Mouse (Mus musculus): ENCODE measurements around the gene St6galnac5.

- no peak for TF ChIP-seq TAL1 (conservative IDR thresholded peaks at IDR 0.05; ENCODE audit: low read depth, low read length)
- TF ChIP-seq GATA1 (IDR thresholded peaks at IDR 0.05; ENCODE audit: borderline replicate concordance, low read length): no peak
- TF ChIP-seq CTCF (IDR thresholded peaks at IDR 0.05; ENCODE audit: low read depth, low read length): no peak
- TF ChIP-seq POLR2AphosphoS5 (IDR thresholded peaks at IDR 0.05; ENCODE audit: insufficient replicate concordance, low read depth, low read length): no peak
Observed at GRCm38 (mm10) chr3:152886749-152887148, 95.3 kb downstream of the St6galnac5 start.

All from G1E (cell line).